Mouse (Mus musculus) hindbrain, embryonic 14.5 days (tissue): ENCODE measurements around the gene Pih1d2. TPM values are rescaled to one million over a fixed set of nuclear protein-coding genes. Genes with fewer than 3 reads are reported as not detected.
"Not testable (repeated sequence)": the region's sequence is repeated elsewhere in the genome, so short reads cannot be mapped to it uniquely, and the experiment has no call there.

ENCODE experiments used
- ATAC-seq: fragments of 200-750 bp; cut with Nextera tagmentation; 2 replicates; pipeline ENCODE4 v1.8.0; 2017; ENCODE audit warnings: moderate number of reproducible peaks, mild to moderate bottlenecking, moderate TSS enrichment, moderate library complexity; ENCODE audit not compliant: low FRiP score
- DNase-seq: peaks from one replicate; pipeline ENCODE4 v3.0.0-alpha.2; 2015; ENCODE audit warnings: low spot score
- H3K27ac ChIP-seq: fragments of 300-500 bp; sonication (generic); 2 replicates; pipeline ENCODE4 v1.5.1; 2014; ENCODE audit warnings: mild to moderate bottlenecking, moderate library complexity
- H3K27me3 ChIP-seq: fragments of 300-500 bp; sonication (generic); 2 replicates; pipeline ENCODE4 v1.6.1; 2014; ENCODE audit warnings: mild to moderate bottlenecking, low read length, mixed read lengths; ENCODE audit not compliant: control insufficient read depth, insufficient read depth
- H3K36me3 ChIP-seq: fragments of 300-500 bp; sonication (generic); replicated peaks from 2 replicates; pipeline ENCODE4 v1.6.1; 2014; ENCODE audit not compliant: control insufficient read depth, insufficient read depth
- H3K4me1 ChIP-seq: fragments of 300-500 bp; sonication (generic); replicated peaks from 2 replicates; pipeline ENCODE4 v1.6.1; 2014; ENCODE audit warnings: antibody characterized with exemption, low read length, mixed read lengths; ENCODE audit not compliant: control insufficient read depth, insufficient read depth
- H3K4me2 ChIP-seq: fragments of 300-500 bp; sonication (generic); replicated peaks from 2 replicates; pipeline ENCODE4 v1.6.1; 2014; ENCODE audit warnings: mild to moderate bottlenecking, moderate library complexity
- H3K4me3 ChIP-seq: fragments of 300-500 bp; sonication (generic); replicated peaks from 2 replicates; pipeline ENCODE4 v1.5.1; 2014; ENCODE audit warnings: mild to moderate bottlenecking, low read length
- H3K9ac ChIP-seq: fragments of 300-500 bp; sonication (generic); 2 replicates; pipeline ENCODE4 v1.6.1; 2014
- H3K9me3 ChIP-seq: fragments of 300-500 bp; sonication (generic); 2 replicates; pipeline ENCODE4 v1.6.1; 2016; ENCODE audit warnings: low read length; ENCODE audit not compliant: control insufficient read depth
- WGBS: fragments of 180-500 bp; shearing (Covaris S2); extraction: QIAGEN DNeasy Blood & Tissue Kit; methylation state at CpG from one replicate; pipeline ENCODE4 v1.1.7; 2014; 5-methylcytosine and 5-hydroxymethylcytosine counted together
- polyA plus RNA-seq: library from polyadenylated mRNA; unstranded; fragments of >200 nt; fragmentation: Nextera tagmentation; extraction: Ambion mirVana; gene quantifications from 2 replicates; pipeline ENCODE4 v1.2.1, GENCODE M21; 2014

Gene Pih1d2
- polyA plus RNA-seq, 1 experiment from 2014 or later: 7.3 TPM

GRCm38 (mm10) chr9:50612115-50612514 is 5.0 kb upstream of the Pih1d2 start:
- Histone ChIP-seq H3K4me1 (peaks cover 11% of the 10 kb centered on the region), H3K36me3 (peaks cover 80% of the 10 kb centered on the region), H3K9ac (no peak overlapping the region), H3K9me3 (no peaks in the 10 kb centered on the region), H3K4me3 (no peak overlapping the region), H3K27ac (no peak overlapping the region), H3K27me3 (no peaks in the 10 kb centered on the region), H3K4me2 (no peak overlapping the region)
- ATAC-seq (no peak), DNase-seq (no peak)
- 87% methylated on average over 4 of the region's 4 CpGs for WGBS

- peaks cover 41% of the 10 kb centered on the region for H3K36me3 ChIP-seq
- H3K4me3 ChIP-seq: peak overlapping the region; percentile 99
- ATAC-seq: no peak
- DNase-seq: no peak
- H3K27ac ChIP-seq: peak overlapping the region; percentile 94; the same call in 1 of the 2 replicates
- H3K27me3 ChIP-seq: no peaks in the 10 kb centered on the region
- no peaks in the 10 kb centered on the region for H3K9me3 ChIP-seq
- 42% methylated on average over 11 of the region's 11 CpGs for WGBS
- peaks cover 14% of the 10 kb centered on the region for H3K4me1 ChIP-seq
- H3K4me2 ChIP-seq: peak overlapping the region; percentile 95
- peak overlapping the region; percentile 94 for H3K9ac ChIP-seq
Measured at GRCm38 (mm10) chr9:50616161-50616560, 960 bp upstream of the Pih1d2 start.

- Histone ChIP-seq H3K9me3 (no peaks in the 10 kb centered on the region), H3K4me1 (peaks cover 14% of the 10 kb centered on the region), H3K9ac (peak overlapping the region; percentile 94; the same call in 1 of the 2 replicates), H3K27ac (no peak overlapping the region), H3K4me2 (peak overlapping the region; percentile 95), H3K36me3 (peaks cover 25% of the 10 kb centered on the region), H3K4me3 (peak overlapping the region; percentile 99), H3K27me3 (no peaks in the 10 kb centered on the region)
- 61% methylated on average over 9 of the region's 9 CpGs for WGBS
- DNase-seq (no peak), ATAC-seq (no peak)
Measured at GRCm38 (mm10) chr9:50617794-50618330, 741 bp downstream of the Pih1d2 start.

GRCm38 (mm10) chr9:50630903-50631302 is 13.8 kb downstream of the Pih1d2 start:
- H3K4me2 ChIP-seq, H3K27me3 ChIP-seq, H3K9ac ChIP-seq, H3K9me3 ChIP-seq, H3K4me3 ChIP-seq, H3K4me1 ChIP-seq, DNase-seq, ATAC-seq, H3K27ac ChIP-seq: not testable (repeated sequence)
- 91% methylated on average over 6 of the region's 8 CpGs for WGBS
- peaks cover 24% of the 10 kb centered on the region for H3K36me3 ChIP-seq

GRCm38 (mm10) chr9:50632016-50632688 is 15.0 kb downstream of the Pih1d2 start:
- Histone ChIP-seq H3K27me3 (no peaks in the 10 kb centered on the region), H3K27ac (no peak overlapping the region), H3K4me1 (no peaks in the 10 kb centered on the region), H3K36me3 (peaks cover 37% of the 10 kb centered on the region), H3K4me2 (no peak overlapping the region), H3K4me3 (no peak overlapping the region), H3K9me3 (no peaks in the 10 kb centered on the region), H3K9ac (no peak overlapping the region)
- WGBS: 95% methylated on average over 6 of the region's 6 CpGs
- DNase-seq (no peak), ATAC-seq (no peak)

DNA sequence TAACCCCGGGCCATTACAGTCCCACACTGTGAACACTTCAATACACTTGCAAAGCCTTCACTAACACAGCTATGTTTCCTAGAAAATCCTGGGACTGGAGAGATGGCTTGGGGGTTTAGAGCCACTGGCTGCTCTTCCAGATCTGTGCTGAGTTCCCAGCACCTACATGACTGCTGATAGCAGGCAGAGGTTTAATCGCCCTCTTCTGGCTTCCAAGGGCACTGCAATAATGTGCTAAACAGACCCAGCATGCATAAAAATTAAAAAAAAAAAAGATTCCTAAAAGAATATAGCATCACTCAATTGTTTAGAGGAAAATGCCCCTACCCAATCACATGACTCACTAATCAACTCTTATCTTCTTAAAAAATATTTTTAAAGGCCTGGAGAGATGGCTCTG is 15.9 kb downstream of the Pih1d2 start:
- no peak overlapping the region for H3K9ac ChIP-seq
- no peak for DNase-seq
- H3K9me3 ChIP-seq: no peaks in the 10 kb centered on the region
- 64% methylated on average over 2 of the region's 2 CpGs for WGBS
- H3K4me3 ChIP-seq: no peak overlapping the region
- H3K4me2 ChIP-seq: no peak overlapping the region
- no peak overlapping the region for H3K27ac ChIP-seq
- H3K36me3 ChIP-seq: peaks cover 46% of the 10 kb centered on the region
- no peak for ATAC-seq
- no peaks in the 10 kb centered on the region for H3K27me3 ChIP-seq
- no peaks in the 10 kb centered on the region for H3K4me1 ChIP-seq

DNA sequence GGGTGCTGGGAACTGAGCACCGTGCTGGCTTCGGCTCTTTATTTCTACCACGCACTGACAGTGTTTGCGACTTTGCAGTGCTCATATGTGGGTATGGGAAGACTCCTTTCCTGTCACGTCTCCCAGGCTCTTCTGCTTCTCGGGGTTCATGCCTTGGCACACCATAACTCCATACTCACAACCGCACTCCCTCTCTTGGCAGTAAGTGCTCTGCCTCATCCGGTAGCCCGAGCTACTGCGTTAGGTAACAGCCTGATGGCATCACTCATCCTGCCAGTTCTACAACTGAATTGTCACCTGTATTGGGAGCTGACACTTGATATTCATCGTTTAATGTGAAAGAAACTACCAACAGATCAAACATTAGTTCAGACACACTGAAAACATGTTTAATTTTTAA is 17.1 kb downstream of the Pih1d2 start:
- DNase-seq: no peak
- no peaks in the 10 kb centered on the region for H3K4me1 ChIP-seq
- H3K27me3 ChIP-seq: no peaks in the 10 kb centered on the region
- ATAC-seq: no peak
- no peak overlapping the region for H3K4me3 ChIP-seq
- WGBS: 96% methylated on average over 11 of the region's 11 CpGs
- no peak overlapping the region for H3K27ac ChIP-seq
- no peak overlapping the region for H3K9ac ChIP-seq
- H3K9me3 ChIP-seq: no peaks in the 10 kb centered on the region
- H3K36me3 ChIP-seq: peaks cover 58% of the 10 kb centered on the region
- H3K4me2 ChIP-seq: no peak overlapping the region

DNA sequence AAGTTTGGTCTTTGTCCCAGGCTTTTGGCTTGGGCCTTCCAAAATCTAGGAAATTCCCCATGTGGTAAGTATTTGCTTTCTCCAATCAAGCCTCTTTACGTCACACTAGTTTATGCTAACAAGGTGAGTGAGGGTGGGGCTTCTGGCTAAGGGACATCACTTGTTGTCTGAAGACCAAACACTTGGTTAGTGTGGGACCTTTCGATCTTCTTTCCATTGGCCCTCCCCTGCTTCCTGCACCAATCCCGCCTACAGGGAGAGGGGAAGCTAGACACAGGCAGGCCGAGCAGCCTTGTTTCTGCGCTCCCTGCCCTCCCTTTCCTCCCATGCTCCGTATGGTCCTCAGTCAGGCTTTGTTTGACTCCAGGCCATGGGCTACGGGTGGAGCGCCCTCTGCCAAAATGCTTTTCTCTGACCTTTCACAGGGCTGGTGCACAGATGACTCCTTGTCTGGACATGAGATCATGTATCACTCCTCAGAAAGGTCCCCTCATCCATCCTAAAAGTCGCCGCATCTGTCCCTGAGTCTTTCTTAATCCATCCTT is 29.8 kb downstream of the Pih1d2 start:
- no peaks in the 10 kb centered on the region for H3K9me3 ChIP-seq
- no peak overlapping the region for H3K9ac ChIP-seq
- DNase-seq (no peak), ATAC-seq (no peak)
- H3K27ac ChIP-seq: no peak overlapping the region
- H3K4me3 ChIP-seq: no peak overlapping the region
- peaks cover 96% of the 10 kb centered on the region for H3K36me3 ChIP-seq
- no peak overlapping the region for H3K4me2 ChIP-seq
- WGBS: 77% methylated on average over 10 of the region's 10 CpGs
- H3K4me1 ChIP-seq: no peaks in the 10 kb centered on the region
- no peaks in the 10 kb centered on the region for H3K27me3 ChIP-seq

- ATAC-seq (no peak), DNase-seq (no peak)
- no peak overlapping the region for H3K9ac ChIP-seq
- WGBS: 96% methylated on average over 10 of the region's 10 CpGs
- H3K4me2 ChIP-seq: no peak overlapping the region
- peaks cover 94% of the 10 kb centered on the region for H3K36me3 ChIP-seq
- H3K27ac ChIP-seq: no peak overlapping the region
- H3K27me3 ChIP-seq: no peaks in the 10 kb centered on the region
- no peaks in the 10 kb centered on the region for H3K4me1 ChIP-seq
- H3K9me3 ChIP-seq: no peaks in the 10 kb centered on the region
- no peak overlapping the region for H3K4me3 ChIP-seq
Measured at GRCm38 (mm10) chr9:50650503-50650902, 33.4 kb downstream of the Pih1d2 start.
